Mouse (Mus musculus) embryo, embryonic 10 days (tissue): Measurements from ENCODE around the gene Arhgap18.

ENCODE experiments used
- DNase-seq: peaks from one replicate; pipeline ENCODE4 v3.0.0-alpha.2; 2015; ENCODE audit warnings: low spot score

The Arhgap18 gene

GRCm38 (mm10) chr10:26752929-26753567 is at the start of gene Arhgap18:
Gene Arhgap18 (plus strand): TSS chr10:26753421.
- DNase-seq = no peak

GRCm38 (mm10) chr10:26710458-26711011 is 42.7 kb upstream of the Arhgap18 start:
- no peak for DNase-seq

GRCm38 (mm10) chr10:26711068-26711467 is 42.2 kb upstream of the Arhgap18 start:
- DNase-seq = peak; percentile 77

DNA sequence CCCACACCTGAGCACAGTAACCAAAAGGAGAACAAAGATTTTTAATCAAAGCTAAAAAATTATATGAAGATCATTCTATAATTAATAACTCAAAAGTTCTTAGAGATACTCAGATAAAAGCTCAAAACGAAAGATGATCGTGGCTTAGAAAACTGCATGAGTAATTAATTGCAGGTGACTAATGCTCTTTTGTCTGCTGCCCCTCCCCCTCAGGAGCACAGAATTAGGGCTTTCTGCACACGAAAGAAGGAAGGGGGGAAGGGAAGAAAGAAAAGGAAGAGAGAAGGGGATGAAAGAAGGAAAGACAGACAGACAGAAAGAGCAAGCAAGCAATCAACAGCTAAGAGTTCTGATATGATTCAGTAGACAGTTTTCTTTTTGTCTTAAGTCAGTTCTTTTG is 39.2 kb upstream of the Arhgap18 start:
- DNase-seq = no peak

DNA sequence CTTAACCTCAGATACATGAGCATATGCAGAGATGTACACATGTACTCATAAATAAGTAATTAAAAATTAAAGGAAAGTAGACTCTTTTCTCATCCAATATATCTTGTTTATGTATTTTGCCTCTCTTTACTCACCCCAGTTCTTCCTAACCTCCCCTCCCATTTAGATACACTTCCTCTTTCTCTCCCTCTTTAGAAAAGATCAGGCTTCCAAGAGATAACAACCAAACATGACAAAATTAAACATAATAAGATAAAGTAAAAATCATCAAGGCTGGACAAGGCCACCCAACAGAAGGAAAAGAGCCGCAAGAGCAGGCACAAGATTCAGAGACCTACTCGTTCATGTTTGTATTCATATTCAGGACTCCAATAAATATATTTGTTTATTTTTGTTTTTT is 28.5 kb upstream of the Arhgap18 start:
- no peak for DNase-seq

- no peak for DNase-seq
Measured at GRCm38 (mm10) chr10:26725255-26725654, 28.0 kb upstream of the Arhgap18 start.

GRCm38 (mm10) chr10:26750827-26751226 is 2.4 kb upstream of the Arhgap18 start:
- no peak for DNase-seq

GRCm38 (mm10) chr10:26752064-26752928 is 925 bp upstream of the Arhgap18 start:
- DNase-seq = peak; percentile 36

DNA sequence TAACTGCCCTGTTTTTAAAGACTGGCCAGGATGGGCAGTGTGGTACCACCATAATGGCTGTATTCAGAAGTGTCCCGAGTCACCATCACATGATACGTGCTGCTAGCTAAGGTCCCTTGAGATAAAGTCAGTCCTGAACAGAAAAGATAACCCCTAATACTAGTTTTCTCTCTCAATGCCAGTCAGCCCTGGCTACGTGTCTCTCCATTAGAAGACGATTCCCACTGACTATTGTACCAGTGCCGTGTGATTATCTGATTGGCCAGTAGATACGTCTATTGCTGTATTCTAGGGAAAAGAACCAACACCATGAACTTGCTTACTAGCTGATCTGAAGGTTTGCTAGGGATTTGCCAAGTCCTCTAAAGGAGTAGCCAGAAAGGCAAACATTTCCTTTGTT is 785 bp downstream of the Arhgap18 start:
- no peak for DNase-seq

DNA sequence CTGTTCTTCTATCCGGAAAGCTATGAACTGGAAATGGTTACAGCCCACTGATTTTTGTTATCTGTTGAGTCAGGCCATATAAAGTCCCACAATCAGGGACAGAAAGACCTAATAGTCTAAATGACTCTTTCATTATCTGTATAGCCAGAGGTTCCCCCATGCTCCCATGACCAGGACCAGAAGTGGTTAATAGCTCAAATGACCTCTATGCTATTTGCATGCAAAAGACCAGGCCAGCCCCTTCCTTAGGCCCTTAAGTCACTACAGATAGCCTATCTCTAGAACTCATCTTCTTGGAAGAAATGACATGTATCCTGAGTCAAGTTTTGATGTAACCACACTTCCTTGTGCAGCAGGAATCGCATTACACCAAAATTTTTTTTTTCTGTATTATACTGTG is 4.0 kb downstream of the Arhgap18 start:
- DNase-seq = no peak

- no peak for DNase-seq
Measured at GRCm38 (mm10) chr10:26759469-26759868, 6.2 kb downstream of the Arhgap18 start.

DNA sequence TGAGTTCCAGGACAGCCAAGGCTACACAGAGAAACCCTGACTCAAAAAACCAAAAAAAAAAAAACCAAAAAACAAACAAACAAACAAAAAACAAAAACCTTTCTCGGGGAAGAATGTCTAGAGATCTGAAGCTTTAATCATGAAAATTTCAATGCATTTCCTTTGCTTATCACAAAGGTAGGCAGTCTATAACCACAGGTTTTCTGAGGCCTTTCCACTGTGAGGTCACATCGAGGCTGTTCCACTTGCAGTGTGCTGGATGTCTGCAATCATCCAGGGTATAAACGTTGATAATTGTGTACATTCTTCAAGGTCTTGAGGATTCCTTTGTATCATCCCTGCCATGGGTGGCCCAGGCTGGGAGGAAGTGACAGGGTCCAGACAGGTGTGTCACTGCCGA is 7.9 kb downstream of the Arhgap18 start:
- DNase-seq = no peak

GRCm38 (mm10) chr10:26761991-26762903 is 9.0 kb downstream of the Arhgap18 start:
- DNase-seq = no peak

DNA sequence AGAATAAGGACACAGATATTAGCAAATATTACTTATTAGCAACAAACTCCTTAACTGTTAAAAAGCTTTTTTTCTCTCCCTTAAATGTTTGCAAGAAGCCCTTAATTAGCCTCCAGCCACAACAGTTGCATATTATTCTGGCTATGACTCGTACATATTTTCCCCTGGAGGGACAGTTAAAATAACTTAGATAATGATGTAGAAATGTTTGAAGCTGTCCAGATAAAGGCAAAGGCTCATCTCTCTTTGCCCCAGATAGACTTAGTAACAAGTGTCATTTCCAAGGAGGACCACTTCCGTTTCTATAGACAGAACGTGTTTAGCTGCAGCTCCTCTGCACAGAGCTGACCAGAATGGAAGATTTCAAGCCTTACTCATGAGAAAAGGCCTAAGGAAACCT is 14.0 kb downstream of the Arhgap18 start:
- no peak for DNase-seq

DNA sequence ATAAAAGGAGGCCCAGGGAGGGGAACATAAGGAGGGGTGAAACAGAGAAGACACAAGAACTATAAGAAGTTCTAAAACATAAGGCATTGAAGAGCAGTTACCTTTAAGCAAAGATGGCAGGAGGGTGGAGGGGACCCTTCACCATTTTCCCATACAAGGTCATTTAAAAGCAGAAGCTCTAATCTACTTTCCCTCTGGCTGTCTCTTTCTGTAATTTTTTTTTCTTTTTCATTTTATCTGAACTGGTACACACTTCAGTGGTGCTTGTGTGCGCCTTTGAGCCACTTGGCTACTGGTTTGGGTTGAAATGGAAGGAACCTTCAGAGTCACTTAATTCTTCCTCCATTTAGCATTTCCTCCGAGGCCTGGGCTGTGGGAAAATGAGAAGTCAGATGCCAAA is 15.7 kb downstream of the Arhgap18 start:
- no peak for DNase-seq

DNA sequence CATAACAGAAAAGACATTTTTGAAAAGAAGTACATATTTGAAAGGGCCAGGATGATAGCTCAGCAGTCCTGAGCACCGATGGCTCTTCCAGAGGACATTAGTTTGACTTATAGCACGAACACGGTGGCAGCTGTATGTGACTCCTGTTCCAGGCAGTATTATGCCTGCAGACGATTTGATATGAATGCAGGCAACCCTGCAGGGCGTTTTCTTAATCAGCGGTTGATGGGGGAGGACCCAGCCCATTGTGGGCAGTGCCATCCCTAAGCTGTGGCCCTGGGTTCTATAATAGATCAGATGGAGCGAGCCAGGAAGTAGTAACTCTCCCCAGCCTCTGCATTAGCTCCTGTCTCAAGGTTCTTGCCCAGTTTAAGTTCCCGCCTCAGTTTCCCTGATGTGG is 16.8 kb downstream of the Arhgap18 start:
- DNase-seq = no peak

DNA sequence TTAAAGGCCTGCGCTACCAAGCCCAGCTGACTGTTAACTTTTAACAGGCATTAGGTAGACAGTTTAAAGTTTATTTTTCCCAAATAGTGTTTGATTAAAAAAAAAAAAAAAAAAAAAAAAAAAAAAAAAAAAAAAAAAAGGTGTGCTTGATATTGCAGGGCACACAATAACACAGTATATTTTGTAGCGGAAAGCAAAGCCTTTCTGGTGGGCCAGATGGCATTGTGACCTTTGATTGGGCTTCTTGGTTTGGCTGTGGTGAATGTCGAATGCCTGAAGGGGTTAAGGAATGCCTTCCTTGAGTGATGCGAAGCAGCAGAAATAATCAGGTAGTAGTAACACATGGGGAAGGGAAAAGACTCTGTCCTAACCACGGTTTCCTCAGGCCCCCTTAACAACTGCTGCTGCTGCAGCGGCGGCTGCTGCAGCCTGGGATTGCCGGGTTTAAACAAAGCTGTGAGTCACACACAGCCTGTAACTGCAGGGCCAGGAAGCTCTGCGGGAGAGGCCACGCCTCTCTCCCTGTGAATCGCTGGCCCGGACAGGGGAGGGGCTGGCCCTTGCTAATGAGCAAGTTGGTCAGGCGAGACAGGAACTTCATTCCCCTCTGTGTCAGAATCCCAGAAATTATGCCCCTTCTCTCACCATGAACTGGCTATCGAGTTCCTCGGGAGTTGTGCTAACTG is 18.9 kb downstream of the Arhgap18 start:
- DNase-seq = peak; percentile 93

DNA sequence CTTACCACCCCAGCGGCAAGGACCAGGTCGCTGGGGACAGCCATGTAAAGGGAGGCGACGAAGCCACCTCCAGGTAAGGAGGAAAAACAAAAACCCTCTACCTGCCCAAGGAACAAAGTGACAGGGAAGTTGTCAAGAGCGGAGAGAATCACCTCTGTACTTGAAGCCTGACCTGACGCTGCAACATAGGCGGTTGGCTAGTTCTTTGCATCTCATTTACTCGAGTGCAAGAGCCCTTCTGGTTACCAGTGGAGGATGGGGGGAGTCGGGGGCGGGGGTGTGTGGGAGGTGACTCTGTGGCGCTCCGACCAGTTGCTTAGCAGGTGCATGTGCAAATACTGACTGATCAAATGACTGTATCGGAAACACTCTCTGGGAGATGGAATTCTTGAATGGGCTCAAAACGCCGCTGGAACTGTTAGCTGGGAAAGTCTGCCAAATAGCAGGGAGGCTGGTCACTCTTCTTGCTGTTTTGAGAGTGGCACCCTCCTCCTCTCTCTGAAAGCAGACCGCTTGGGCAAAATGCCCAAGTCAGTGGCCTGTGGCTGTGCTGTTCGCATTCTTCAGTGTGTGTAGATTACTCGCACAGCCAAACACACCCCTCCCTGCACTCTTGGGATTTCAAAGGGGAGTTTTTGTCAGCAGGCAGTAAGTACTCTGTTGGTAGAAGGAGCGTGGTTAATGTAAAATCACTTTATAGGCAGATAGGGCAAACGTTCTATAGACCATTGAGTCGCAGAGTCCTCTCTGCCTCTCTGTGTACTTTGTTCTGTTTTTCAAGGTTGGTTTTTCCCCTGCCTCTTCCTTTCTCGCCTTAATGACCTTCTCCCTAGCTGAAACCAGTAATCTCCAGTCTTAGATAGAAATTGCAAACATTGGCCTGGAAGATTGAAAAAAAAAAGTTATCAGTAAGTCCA is 19.7 kb downstream of the Arhgap18 start:
- peak; percentile 10 for DNase-seq

GRCm38 (mm10) chr10:26773541-26773940 is 20.3 kb downstream of the Arhgap18 start:
- no peak for DNase-seq

- DNase-seq = no peak
Measured at GRCm38 (mm10) chr10:26774266-26774665, 21.0 kb downstream of the Arhgap18 start.
